Mouse (Mus musculus): ENCODE measurements around the gene Olfr902. TPM values are rescaled to one million over a fixed set of nuclear protein-coding genes. Genes with fewer than 3 reads are reported as not detected.

The Olfr902 gene
- polyA plus RNA-seq (2015; fragmentation: Illumina TruSeq; extraction: RNeasy Lipid Tissue Mini Kit (QIAGEN cat#74804); ENCODE audit: insufficient read depth, low replicate concordance) = not detected

DNA sequence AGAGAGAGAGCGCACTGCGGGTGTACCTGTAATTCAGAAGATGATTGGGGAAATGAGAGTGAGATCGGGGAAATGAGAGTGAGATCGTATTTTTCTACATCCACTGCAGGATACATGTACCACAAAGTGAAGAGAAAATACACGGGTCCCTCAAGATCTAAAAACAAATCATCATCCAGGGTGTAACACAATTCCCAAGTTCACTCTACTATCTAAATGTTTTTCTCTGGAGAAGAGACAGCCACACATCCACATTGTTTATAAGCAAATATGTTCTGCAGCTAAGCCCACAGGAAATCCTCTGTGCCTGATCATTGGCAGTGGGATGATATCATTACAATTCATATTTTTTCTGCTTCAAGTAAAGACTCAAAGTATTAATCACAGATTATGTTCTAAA, at the start of gene Olfr902:
Gene Olfr902, plus strand, starts transcription at position 301 of the 400 bp plus-strand sequence.

DNA sequence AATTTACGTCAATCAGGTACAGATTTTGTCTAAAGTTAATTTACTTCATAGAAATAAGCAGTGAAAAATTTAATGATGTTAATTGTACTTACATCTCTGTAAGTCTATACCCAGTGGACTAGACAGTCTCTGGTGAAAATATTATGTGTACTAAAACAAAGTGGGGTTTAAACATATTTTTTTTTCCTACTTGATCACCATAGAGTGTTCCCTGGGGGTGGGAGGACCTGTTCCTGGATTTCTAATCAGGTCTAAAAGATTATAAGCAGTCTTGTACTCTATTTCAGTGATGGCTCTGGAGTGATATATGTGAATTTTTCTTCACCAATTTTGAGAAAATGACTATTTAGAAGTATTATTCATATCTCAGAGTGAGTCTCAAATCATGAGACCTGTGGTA, 46.1 kb upstream of the Olfr902 start, which contains the start of gene Olfr147:
Gene Olfr147, plus strand, starts transcription at position 301 of the 400 bp plus-strand sequence.

DNA sequence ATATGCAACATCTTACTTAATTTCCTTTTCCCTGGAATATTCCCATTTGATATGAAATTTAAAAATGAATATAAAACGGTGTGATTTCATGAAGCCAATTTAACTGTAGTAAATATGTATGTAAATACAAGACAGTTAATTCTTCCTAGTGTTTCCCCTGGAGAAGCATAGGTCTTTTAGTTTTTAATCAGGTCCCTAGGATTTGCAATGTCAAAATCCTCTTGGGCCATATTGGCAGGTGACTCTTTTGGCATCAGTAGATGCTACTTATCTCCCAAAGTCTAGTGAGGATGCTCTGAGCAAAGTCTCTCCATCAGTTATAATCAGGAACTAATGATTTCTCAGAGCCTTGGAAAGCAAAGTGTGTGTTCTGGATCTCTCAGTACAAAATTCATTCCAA, 18.3 kb upstream of the Olfr902 start, which contains the start of gene Olfr901:
Gene Olfr901, plus strand, starts transcription at position 301 of the 400 bp plus-strand sequence.

DNA sequence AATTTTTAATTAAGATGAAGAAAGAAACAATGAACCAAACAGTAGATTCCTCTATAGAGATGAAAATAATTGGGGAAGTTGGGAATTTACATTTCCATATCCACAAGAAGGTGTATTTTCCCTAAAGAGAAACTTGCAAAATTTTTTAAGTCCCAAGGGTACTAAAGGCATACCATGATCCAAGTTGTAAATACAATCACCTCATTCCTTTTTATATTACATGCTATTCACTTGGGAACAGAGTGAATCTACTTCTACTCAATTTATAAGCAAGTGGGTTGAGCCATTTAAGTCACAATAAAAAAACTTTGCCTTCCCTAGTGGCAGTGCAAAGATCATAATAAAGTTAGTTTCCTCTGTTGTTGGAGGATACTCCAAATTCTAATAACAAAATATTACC, 15.4 kb downstream of the Olfr902 start, which contains the start of gene Olfr904:
Gene Olfr904, plus strand, starts transcription at position 301 of the 400 bp plus-strand sequence.

DNA sequence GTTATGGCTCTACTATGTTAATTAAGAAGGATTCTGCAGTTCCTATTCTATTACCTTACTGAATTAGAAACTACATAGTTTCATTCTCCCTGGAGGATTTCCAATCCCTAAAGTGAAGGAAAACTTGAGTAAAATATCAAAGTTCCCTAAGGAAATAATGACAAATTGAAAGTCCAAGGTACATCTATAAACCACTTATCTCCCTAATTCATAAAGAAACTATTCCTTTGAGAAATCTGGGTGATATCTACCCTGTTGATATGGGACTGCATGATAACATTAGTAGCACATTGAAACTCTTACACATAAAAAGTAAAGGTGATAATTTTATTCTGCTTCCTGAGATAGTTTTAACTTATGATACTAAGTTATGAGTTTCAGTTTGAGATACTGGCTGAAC, 23.4 kb downstream of the Olfr902 start, which contains the start of gene Olfr905:
Gene Olfr905, plus strand, starts transcription at position 301 of the 400 bp plus-strand sequence.

DNA sequence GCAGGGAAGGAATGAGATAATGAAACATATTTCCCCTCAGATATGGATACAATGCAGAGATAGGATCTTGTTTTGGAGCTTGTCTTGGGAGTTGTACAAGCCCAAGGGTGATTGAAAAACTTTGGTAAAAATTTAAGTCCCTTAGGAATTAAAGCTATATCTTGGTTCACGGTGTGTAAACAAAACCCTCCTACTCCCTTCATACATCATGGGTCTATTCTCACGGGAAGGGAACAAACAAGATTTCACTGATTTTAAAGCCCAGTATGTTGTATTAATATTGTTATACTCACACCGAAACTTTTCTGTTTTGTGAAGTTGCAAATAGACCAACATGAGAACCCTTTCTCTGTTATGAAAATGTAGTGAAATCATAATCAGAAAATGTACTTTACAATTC, 39.3 kb downstream of the Olfr902 start, which contains the start of gene Olfr906:
Gene Olfr906, plus strand, starts transcription at position 301 of the 400 bp plus-strand sequence.

DNA sequence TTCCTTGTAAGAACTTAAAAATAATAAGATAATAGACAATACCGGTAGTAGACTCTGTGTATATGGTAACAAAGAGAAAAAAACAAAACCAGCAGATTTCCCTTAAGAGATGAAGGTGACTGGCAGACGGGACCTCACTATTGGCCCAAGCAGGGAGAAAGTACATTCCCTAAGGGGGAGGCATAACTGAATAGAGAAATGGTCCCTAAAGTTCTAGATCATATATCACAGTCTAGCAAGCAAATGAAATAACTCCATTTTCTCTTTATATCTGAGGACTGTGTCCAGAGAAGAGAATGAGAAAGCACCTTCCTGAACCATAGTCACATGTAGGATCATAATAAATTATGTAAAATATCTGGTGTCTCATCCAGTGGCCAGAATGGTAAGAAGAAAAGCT, 48.0 kb downstream of the Olfr902 start, which contains the start of gene Olfr907:
Gene Olfr907, plus strand, starts transcription at position 301 of the 400 bp plus-strand sequence.

Other genes with a start within 250 kb of the Olfr902 start
- gene Olfr893, start 239.3 kb upstream of the Olfr902 start, polyA plus RNA-seq (2015; fragmentation: Illumina TruSeq; extraction: RNeasy Lipid Tissue Mini Kit (QIAGEN cat#74804); ENCODE audit: insufficient read depth, low replicate concordance) = not detected
- gene Olfr894, start 229.6 kb upstream of the Olfr902 start, polyA plus RNA-seq (2015; fragmentation: Illumina TruSeq; extraction: RNeasy Lipid Tissue Mini Kit (QIAGEN cat#74804); ENCODE audit: insufficient read depth, low replicate concordance) = not detected
- not detected for gene Olfr143, start 194.9 kb upstream of the Olfr902 start, polyA plus RNA-seq (2015; fragmentation: Illumina TruSeq; extraction: RNeasy Lipid Tissue Mini Kit (QIAGEN cat#74804); ENCODE audit: insufficient read depth, low replicate concordance)
- gene Olfr895, start 179.8 kb upstream of the Olfr902 start, polyA plus RNA-seq (2015; fragmentation: Illumina TruSeq; extraction: RNeasy Lipid Tissue Mini Kit (QIAGEN cat#74804); ENCODE audit: insufficient read depth, low replicate concordance) = not detected
- not detected for gene Olfr896-ps1, start 156.5 kb upstream of the Olfr902 start, polyA plus RNA-seq (2015; fragmentation: Illumina TruSeq; extraction: RNeasy Lipid Tissue Mini Kit (QIAGEN cat#74804); ENCODE audit: insufficient read depth, low replicate concordance)
- not detected for gene Olfr25, start 118.6 kb upstream of the Olfr902 start, polyA plus RNA-seq (2015; fragmentation: Illumina TruSeq; extraction: RNeasy Lipid Tissue Mini Kit (QIAGEN cat#74804); ENCODE audit: insufficient read depth, low replicate concordance)
- gene Olfr898, start 99.2 kb upstream of the Olfr902 start, polyA plus RNA-seq (2015; fragmentation: Illumina TruSeq; extraction: RNeasy Lipid Tissue Mini Kit (QIAGEN cat#74804); ENCODE audit: insufficient read depth, low replicate concordance) = not detected
- gene Olfr250, start 80.8 kb upstream of the Olfr902 start, polyA plus RNA-seq (2015; fragmentation: Illumina TruSeq; extraction: RNeasy Lipid Tissue Mini Kit (QIAGEN cat#74804); ENCODE audit: insufficient read depth, low replicate concordance) = not detected
- not detected for gene Olfr251, start 70.6 kb upstream of the Olfr902 start, polyA plus RNA-seq (2015; fragmentation: Illumina TruSeq; extraction: RNeasy Lipid Tissue Mini Kit (QIAGEN cat#74804); ENCODE audit: insufficient read depth, low replicate concordance)
- gene Olfr147, start 46.0 kb upstream of the Olfr902 start, polyA plus RNA-seq (2015; fragmentation: Illumina TruSeq; extraction: RNeasy Lipid Tissue Mini Kit (QIAGEN cat#74804); ENCODE audit: insufficient read depth, low replicate concordance) = not detected
- not detected for gene Olfr901, start 18.2 kb upstream of the Olfr902 start, polyA plus RNA-seq (2015; fragmentation: Illumina TruSeq; extraction: RNeasy Lipid Tissue Mini Kit (QIAGEN cat#74804); ENCODE audit: insufficient read depth, low replicate concordance)
- gene Olfr904, start 15.5 kb downstream of the Olfr902 start, polyA plus RNA-seq (2015; fragmentation: Illumina TruSeq; extraction: RNeasy Lipid Tissue Mini Kit (QIAGEN cat#74804); ENCODE audit: insufficient read depth, low replicate concordance) = not detected
- not detected for gene Olfr905, start 23.5 kb downstream of the Olfr902 start, polyA plus RNA-seq (2015; fragmentation: Illumina TruSeq; extraction: RNeasy Lipid Tissue Mini Kit (QIAGEN cat#74804); ENCODE audit: insufficient read depth, low replicate concordance)
- gene Olfr906, start 39.4 kb downstream of the Olfr902 start, polyA plus RNA-seq (2015; fragmentation: Illumina TruSeq; extraction: RNeasy Lipid Tissue Mini Kit (QIAGEN cat#74804); ENCODE audit: insufficient read depth, low replicate concordance) = not detected
- not detected for gene Olfr907, start 48.1 kb downstream of the Olfr902 start, polyA plus RNA-seq (2015; fragmentation: Illumina TruSeq; extraction: RNeasy Lipid Tissue Mini Kit (QIAGEN cat#74804); ENCODE audit: insufficient read depth, low replicate concordance)
- not detected for gene Olfr911-ps1, start 73.9 kb downstream of the Olfr902 start, polyA plus RNA-seq (2015; fragmentation: Illumina TruSeq; extraction: RNeasy Lipid Tissue Mini Kit (QIAGEN cat#74804); ENCODE audit: insufficient read depth, low replicate concordance)
- gene Olfr910, start 90.2 kb downstream of the Olfr902 start, polyA plus RNA-seq (2015; fragmentation: Illumina TruSeq; extraction: RNeasy Lipid Tissue Mini Kit (QIAGEN cat#74804); ENCODE audit: insufficient read depth, low replicate concordance) = not detected
- not detected for gene Olfr912, start 132.5 kb downstream of the Olfr902 start, polyA plus RNA-seq (2015; fragmentation: Illumina TruSeq; extraction: RNeasy Lipid Tissue Mini Kit (QIAGEN cat#74804); ENCODE audit: insufficient read depth, low replicate concordance)
- not detected for gene Olfr913, start 145.1 kb downstream of the Olfr902 start, polyA plus RNA-seq (2015; fragmentation: Illumina TruSeq; extraction: RNeasy Lipid Tissue Mini Kit (QIAGEN cat#74804); ENCODE audit: insufficient read depth, low replicate concordance)
- not detected for gene Olfr914, start 157.4 kb downstream of the Olfr902 start, polyA plus RNA-seq (2015; fragmentation: Illumina TruSeq; extraction: RNeasy Lipid Tissue Mini Kit (QIAGEN cat#74804); ENCODE audit: insufficient read depth, low replicate concordance)
- not detected for gene Olfr916, start 212.2 kb downstream of the Olfr902 start, polyA plus RNA-seq (2015; fragmentation: Illumina TruSeq; extraction: RNeasy Lipid Tissue Mini Kit (QIAGEN cat#74804); ENCODE audit: insufficient read depth, low replicate concordance)
- not detected for gene Olfr917, start 218.2 kb downstream of the Olfr902 start, polyA plus RNA-seq (2015; fragmentation: Illumina TruSeq; extraction: RNeasy Lipid Tissue Mini Kit (QIAGEN cat#74804); ENCODE audit: insufficient read depth, low replicate concordance)
- gene Olfr918, start 226.9 kb downstream of the Olfr902 start, polyA plus RNA-seq (2015; fragmentation: Illumina TruSeq; extraction: RNeasy Lipid Tissue Mini Kit (QIAGEN cat#74804); ENCODE audit: insufficient read depth, low replicate concordance) = not detected

Measured in spleen, adult 10 weeks (tissue).